Mouse (Mus musculus): Measurements from ENCODE around the gene Naa30. TPM values are rescaled to one million over a fixed set of nuclear protein-coding genes. Genes with fewer than 3 reads are reported as not detected.

Naa30 gene
- 1.3 and 1.6 TPM in 2 replicates for polyA plus RNA-seq (2012; rRNA removed)

GRCm38 (mm10) chr14:49171867-49172581 lies at the start of gene Naa30:
Naa30 (plus strand) TSS chr14:49172226.

Other genes starting within 250 kb of the Naa30 start
- gene Ap5m1, start 106.1 kb upstream of the Naa30 start, polyA plus RNA-seq (2012; rRNA removed), result 1.3 and 2.8 TPM in 2 replicates
- gene Exoc5, start 105.6 kb upstream of the Naa30 start, polyA plus RNA-seq (2012; rRNA removed), result 2.9 and 5.1 TPM in 2 replicates
- gene ccdc198, start 73.2 kb downstream of the Naa30 start, polyA plus RNA-seq (2012; rRNA removed), result not detected in 2 replicates